Mouse (Mus musculus) limb, embryonic 10.5 days (tissue): ENCODE data around the gene Krt5. TPM values are rescaled to one million over a fixed set of nuclear protein-coding genes. Genes with fewer than 3 reads are reported as not detected.
"Not testable (repeated sequence)": the region's sequence is repeated elsewhere in the genome, so short reads cannot be mapped to it uniquely, and the experiment has no call there.

Experiments
- DNase-seq: peaks from one replicate; pipeline ENCODE4 v3.0.0-alpha.2; 2017; ENCODE audit warnings: low spot score
- H3K27ac ChIP-seq: fragments of 300-500 bp; sonication (generic); 2 replicates; pipeline ENCODE4 v1.5.1; 2016; ENCODE audit warnings: mild to moderate bottlenecking
- H3K27me3 ChIP-seq: fragments of 300-500 bp; sonication (generic); 2 replicates; pipeline ENCODE4 v1.6.1; 2016; ENCODE audit warnings: low read depth, mild to moderate bottlenecking; ENCODE audit not compliant: poor library complexity, severe bottlenecking
- H3K36me3 ChIP-seq: fragments of 300-500 bp; sonication (generic); 2 replicates; pipeline ENCODE4 v1.6.1; 2016; ENCODE audit warnings: mild to moderate bottlenecking, moderate library complexity
- H3K4me1 ChIP-seq: fragments of 300-500 bp; sonication (generic); 2 replicates; pipeline ENCODE4 v1.6.1; 2016
- H3K4me3 ChIP-seq: fragments of 300-500 bp; sonication (generic); 2 replicates; pipeline ENCODE4 v1.5.1; 2016; ENCODE audit warnings: mild to moderate bottlenecking, moderate library complexity
- H3K9me3 ChIP-seq: fragments of 300-500 bp; sonication (generic); replicated peaks from 2 replicates; pipeline ENCODE4 v1.6.1; 2016; ENCODE audit warnings: mild to moderate bottlenecking
- WGBS: fragments of 180-500 bp; shearing (Covaris S2); methylation state at CpG from one replicate; pipeline ENCODE4 v1.1.7; 2016; 5-methylcytosine and 5-hydroxymethylcytosine counted together
- microRNA-seq: library from miRNA; unstranded; fragments of <30 nt; microRNA quantifications from one replicate; pipeline ENCODE4, GENCODE M21; 2017
- polyA plus RNA-seq: library from polyadenylated mRNA; unstranded; fragments of >200 nt; fragmentation: Nextera tagmentation; extraction: Ambion mirVana; gene quantifications from 2 replicates; pipeline ENCODE4 v1.2.1, GENCODE M21; 2016

The Krt5 gene
- polyA plus RNA-seq, 1 experiment from 2014 or later: 40.4 TPM

GRCm38 (mm10) chr15:101697326-101698188, 15.1 kb downstream of the Krt5 start:
- Histone ChIP-seq H3K27me3 (no peaks in the 10 kb centered on the region), H3K4me1 (no peaks in the 10 kb centered on the region), H3K27ac (no peak overlapping the region), H3K4me3 (no peak overlapping the region), H3K9me3 (no peaks in the 10 kb centered on the region), H3K36me3 (no peaks in the 10 kb centered on the region)
- DNase-seq: no peak
- 75% methylated on average over 8 of the region's 8 CpGs for WGBS

- no peak within 1 kb of the TSS for H3K4me3 ChIP-seq
- no peak for DNase-seq
- no peak within 1 kb of the TSS for H3K27ac ChIP-seq
- WGBS: 88% methylated on average over 5 of the region's 5 CpGs
- no peaks in the 10 kb centered on the region for H3K27me3 ChIP-seq
- no peaks in the 10 kb centered on the region for H3K4me1 ChIP-seq
- no peaks in the 10 kb centered on the region for H3K9me3 ChIP-seq
- H3K36me3 ChIP-seq: no peaks in the 10 kb centered on the region
Measured at GRCm38 (mm10) chr15:101694207-101694606, 18.5 kb downstream of the Krt5 start, which contains the start of gene Krt6a. Gene Krt6a, minus strand, starts transcription at chr15:101694307.

GRCm38 (mm10) chr15:101690460-101690859, 22.2 kb downstream of the Krt5 start:
- WGBS: 91% methylated on average over 5 of the region's 5 CpGs
- not testable (repeated sequence) for H3K9me3 ChIP-seq

GRCm38 (mm10) chr15:101688161-101688560, 24.5 kb downstream of the Krt5 start:
- H3K36me3 ChIP-seq: no peaks in the 10 kb centered on the region
- WGBS: 80% methylated on average over 2 of the region's 2 CpGs
- H3K4me1 ChIP-seq: no peaks in the 10 kb centered on the region
- H3K9me3 ChIP-seq: no peaks in the 10 kb centered on the region
- H3K27me3 ChIP-seq: no peaks in the 10 kb centered on the region
- DNase-seq: no peak
- H3K27ac ChIP-seq: no peak overlapping the region
- H3K4me3 ChIP-seq: no peak overlapping the region

More at GRCm38 (mm10) chr15:101690460-101690859, 22.2 kb downstream of the Krt5 start:
- H3K27ac ChIP-seq, H3K4me1 ChIP-seq, H3K4me3 ChIP-seq, H3K27me3 ChIP-seq, H3K36me3 ChIP-seq, DNase-seq: not testable (repeated sequence)

GRCm38 (mm10) chr15:101680187-101680586, 32.5 kb downstream of the Krt5 start, which contains the start of gene Krt6b:
Gene Krt6b, minus strand, starts transcription at chr15:101680287.
- no peaks in the 10 kb centered on the region for H3K36me3 ChIP-seq
- DNase-seq: no peak
- H3K4me1 ChIP-seq: no peaks in the 10 kb centered on the region
- no peaks in the 10 kb centered on the region for H3K27me3 ChIP-seq
- H3K4me3 ChIP-seq: no peak within 1 kb of the TSS
- no peaks in the 10 kb centered on the region for H3K9me3 ChIP-seq
- no peak within 1 kb of the TSS for H3K27ac ChIP-seq
- WGBS: 92% methylated on average over 2 of the region's 2 CpGs

- no peaks in the 10 kb centered on the region for H3K27me3 ChIP-seq
- 89% methylated on average over 1 of the region's 1 CpGs for WGBS
Measured at GRCm38 (mm10) chr15:101675978-101676377, 36.7 kb downstream of the Krt5 start.

More at GRCm38 (mm10) chr15:101675978-101676377, 36.7 kb downstream of the Krt5 start:
- Histone ChIP-seq H3K27ac (no peak overlapping the region), H3K4me3 (no peak overlapping the region), H3K4me1 (no peaks in the 10 kb centered on the region), H3K36me3 (no peaks in the 10 kb centered on the region), H3K9me3 (no peaks in the 10 kb centered on the region)
- no peak for DNase-seq

Small RNAs within 50 kb of the gene (microRNA-seq; reads per million reads assigned to microRNA genes)
- gene Gm44323: not detected
- gene Gm44342: not detected
- not detected for gene Gm44383

Other genes with a start within 250 kb of the Krt5 start
- gene Krt81, start 249.1 kb downstream of the Krt5 start, polyA plus RNA-seq: not detected in 2 replicates
- gene Krt86, start 239.4 kb downstream of the Krt5 start, polyA plus RNA-seq: not detected in 2 replicates
- not detected in 2 replicates for gene Krt83, start 221.4 kb downstream of the Krt5 start, polyA plus RNA-seq
- gene Gm49425, start 195.6 kb downstream of the Krt5 start, polyA plus RNA-seq: not detected in 2 replicates
- gene Krt84, start 180.1 kb downstream of the Krt5 start, polyA plus RNA-seq: not detected in 2 replicates
- gene Krt82, start 162.2 kb downstream of the Krt5 start, polyA plus RNA-seq: not detected in 2 replicates
- gene Krt90, start 149.9 kb downstream of the Krt5 start, polyA plus RNA-seq: 0.08 and 0.31 TPM in 2 replicates
- gene Krt75, start 139.0 kb downstream of the Krt5 start, polyA plus RNA-seq: 0.04 and 0.10 TPM in 2 replicates
- gene Gm5414, start 84.7 kb downstream of the Krt5 start, polyA plus RNA-seq: not detected in 2 replicates
- gene Gm5478, start 65.5 kb downstream of the Krt5 start, polyA plus RNA-seq: not detected in 2 replicates
- gene Krt6b, start 32.6 kb downstream of the Krt5 start, polyA plus RNA-seq: not detected in 2 replicates
- gene Krt6a, start 18.6 kb downstream of the Krt5 start, polyA plus RNA-seq: 0.13 TPM in 1 of 2 replicates, not detected in the other
- gene Krt71, start 30.2 kb upstream of the Krt5 start, polyA plus RNA-seq: not detected in 2 replicates
- not detected in 2 replicates for gene Krt72, start 73.6 kb upstream of the Krt5 start, polyA plus RNA-seq
- gene Krt73, start 89.4 kb upstream of the Krt5 start, polyA plus RNA-seq: not detected in 2 replicates
- gene Krt2, start 105.3 kb upstream of the Krt5 start, polyA plus RNA-seq: not detected in 2 replicates
- gene Krt1, start 137.9 kb upstream of the Krt5 start, polyA plus RNA-seq: 0.59 and 0.96 TPM in 2 replicates
- not detected in 2 replicates for gene Krt77, start 156.8 kb upstream of the Krt5 start, polyA plus RNA-seq
- gene Krt76, start 180.0 kb upstream of the Krt5 start, polyA plus RNA-seq: not detected in 2 replicates
- not detected in 2 replicates for gene Krt4, start 211.8 kb upstream of the Krt5 start, polyA plus RNA-seq
- gene Krt79, start 227.4 kb upstream of the Krt5 start, polyA plus RNA-seq: not detected in 2 replicates
- 0.08 TPM in 1 of 2 replicates, not detected in the other for gene Krt78, start 241.4 kb upstream of the Krt5 start, polyA plus RNA-seq